Mouse (Mus musculus): ENCODE results near the gene Olfr698.
"Not testable (repeated sequence)": the region's sequence is repeated elsewhere in the genome, so short reads cannot be mapped to it uniquely, and the experiment has no call there.

The Olfr698 gene

DNA sequence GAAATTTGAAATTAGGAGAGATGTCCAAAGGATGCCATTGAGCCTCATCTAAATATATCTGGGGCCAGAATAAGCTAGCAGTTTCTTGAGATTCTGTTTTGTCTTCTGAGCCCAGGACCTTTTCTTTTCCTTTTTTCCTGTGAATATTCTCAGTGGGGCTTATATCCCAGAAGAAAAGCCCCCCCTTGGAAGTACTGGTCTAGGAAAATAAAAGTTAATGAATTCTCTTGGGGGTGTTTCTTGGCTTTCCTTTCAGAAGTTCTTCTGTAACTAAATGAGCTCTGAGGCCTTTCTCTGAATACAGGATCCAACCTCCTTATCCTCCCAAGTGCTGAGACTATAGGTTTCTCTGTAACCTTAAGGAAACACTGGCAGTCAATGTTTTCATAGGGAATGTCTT is at the start of gene Olfr698:
Olfr698 (minus strand) TSS at position 101 of the 400 bp plus-strand sequence.
- no peak for DNase-seq

DNA sequence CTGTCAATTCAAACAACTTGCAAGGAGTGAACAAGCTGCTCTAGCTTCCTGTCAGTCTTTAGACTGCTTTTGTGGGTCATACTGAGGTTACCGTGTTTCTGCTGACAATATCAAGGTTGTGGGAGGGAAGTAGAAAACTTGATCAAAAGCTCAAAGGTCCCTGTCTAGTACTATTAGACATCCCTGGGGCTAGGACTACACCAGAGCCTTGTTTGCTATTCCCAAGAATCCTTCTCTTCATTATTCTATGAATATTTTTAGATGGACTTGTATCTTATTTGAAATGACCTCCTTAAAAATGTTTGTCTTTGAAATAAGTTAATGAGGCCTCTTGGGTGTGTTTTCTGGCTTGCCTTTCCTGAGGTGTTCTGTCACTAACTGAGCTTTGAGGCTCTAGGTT is 37.9 kb upstream of the Olfr698 start, which contains the start of gene Olfr699:
Olfr699 (minus strand) TSS at position 101 of the 400 bp plus-strand sequence.
- DNase-seq, result no peak

DNA sequence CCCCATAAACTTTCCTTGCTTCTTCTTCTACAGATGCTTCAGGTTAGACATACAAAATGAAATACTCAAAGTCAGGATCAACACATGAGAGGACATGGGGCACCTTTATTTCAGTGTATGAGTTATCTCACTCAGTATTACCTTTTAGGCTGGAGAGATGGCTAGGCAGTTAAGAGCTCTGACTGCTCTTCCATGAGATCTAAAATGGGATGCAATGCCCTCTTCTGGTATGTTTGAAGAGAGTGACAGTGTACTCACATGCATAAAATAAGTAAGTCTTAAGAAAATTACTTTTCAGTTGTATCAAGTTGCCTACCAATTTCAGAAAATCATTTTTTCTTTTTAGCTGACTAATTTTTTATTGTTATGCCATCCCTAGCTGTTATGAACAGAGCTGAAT is 33.1 kb upstream of the Olfr698 start:
- DNase-seq, result no peak

DNA sequence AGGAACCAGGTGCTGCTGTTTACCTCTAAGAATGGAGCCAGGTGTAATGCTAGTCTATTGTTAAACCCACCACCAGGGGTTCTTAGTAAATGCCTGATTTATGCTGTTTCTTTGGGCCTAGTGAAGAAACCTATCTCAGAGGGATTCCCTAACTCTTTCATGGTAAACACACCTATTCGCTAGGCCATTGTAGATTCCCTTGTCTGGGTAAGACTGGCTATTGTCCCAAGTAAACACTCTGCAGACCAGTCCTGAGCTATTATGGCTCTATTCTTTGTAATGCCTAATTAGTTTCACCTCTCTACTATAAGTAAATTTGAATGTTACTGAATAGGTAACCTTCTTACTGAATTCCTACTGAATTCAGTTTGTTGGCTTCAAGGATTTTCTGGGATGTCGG is 5.8 kb upstream of the Olfr698 start:
- not testable (repeated sequence) for DNase-seq

DNA sequence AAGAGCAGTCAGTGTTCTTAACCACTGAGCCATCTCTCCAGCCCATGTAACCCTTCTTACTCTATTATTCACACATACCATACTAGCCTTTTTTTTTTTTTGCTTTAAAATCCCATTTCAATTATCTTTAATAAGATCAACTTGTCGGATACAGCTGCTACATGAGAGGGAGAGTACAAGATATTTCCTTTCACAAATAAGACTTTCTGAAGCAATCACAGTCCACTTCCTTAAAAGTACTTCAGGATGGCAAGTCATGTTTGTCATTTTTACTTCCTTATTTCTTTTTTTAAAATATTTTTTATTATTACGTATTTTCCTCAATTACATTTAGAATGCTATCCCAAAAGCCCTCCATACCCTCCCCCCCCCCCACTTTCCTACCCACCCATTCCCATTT is 3.6 kb upstream of the Olfr698 start:
- no peak for DNase-seq

DNA sequence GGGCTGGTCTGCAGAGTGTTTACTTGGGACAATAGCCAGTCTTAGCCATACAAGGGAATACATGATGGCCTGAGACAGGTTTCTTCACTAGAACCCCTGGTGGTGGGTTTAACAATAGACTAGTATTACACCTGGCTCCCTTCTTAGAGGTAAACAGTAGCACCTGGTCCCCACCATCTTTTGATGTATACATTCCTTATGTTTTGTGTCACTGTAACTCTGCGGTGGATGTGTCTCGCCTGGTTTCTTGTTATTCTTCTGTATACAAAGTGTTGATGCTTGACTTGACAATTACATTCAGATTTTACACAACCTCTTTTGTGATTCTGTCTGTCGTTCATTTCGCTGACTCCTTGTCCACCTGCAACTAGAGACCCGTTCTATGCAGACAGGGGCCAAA is 9.4 kb downstream of the Olfr698 start:
- DNase-seq, result no peak

DNA sequence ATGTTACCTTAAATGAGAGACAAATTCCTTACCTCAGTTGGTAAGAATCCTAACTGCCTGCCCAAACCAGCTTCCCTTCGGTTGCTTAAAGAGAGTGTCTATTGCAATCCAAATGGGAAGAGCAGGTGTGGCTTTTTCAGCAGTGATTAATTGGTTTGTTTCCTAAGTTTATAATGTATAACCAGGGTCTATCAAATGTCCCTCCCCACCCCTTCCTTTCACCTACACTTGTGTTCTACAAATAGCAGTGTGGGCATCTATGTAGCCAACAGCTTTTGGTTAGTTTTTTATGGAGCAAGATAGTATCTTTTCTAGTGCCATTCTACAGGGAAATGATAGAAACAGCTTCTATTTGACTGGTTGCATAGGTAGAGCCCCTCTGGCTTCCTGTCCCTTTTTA is 12.9 kb downstream of the Olfr698 start, which contains the start of gene Olfr697:
Olfr697 (minus strand) TSS at position 101 of the 400 bp plus-strand sequence.
- no peak for DNase-seq

DNA sequence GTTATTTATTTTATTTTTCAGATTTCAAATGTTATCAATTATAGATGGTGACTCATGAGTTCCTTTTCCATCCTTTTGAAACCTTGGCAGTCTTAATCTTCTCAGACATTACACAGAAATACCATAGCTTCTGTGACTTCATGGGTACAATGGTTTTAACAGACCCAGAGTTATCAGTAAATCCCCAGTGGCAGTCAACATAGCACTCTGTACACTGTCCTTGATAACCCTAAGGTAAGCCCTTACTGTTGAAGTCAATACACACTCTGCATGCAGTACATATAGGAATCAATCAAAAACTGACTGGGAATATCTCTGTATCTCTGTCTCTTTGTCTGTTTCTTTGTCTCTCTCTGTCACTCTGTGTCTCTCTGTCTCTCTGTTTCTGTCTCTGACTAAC is 18.2 kb downstream of the Olfr698 start:
- no peak for DNase-seq

DNA sequence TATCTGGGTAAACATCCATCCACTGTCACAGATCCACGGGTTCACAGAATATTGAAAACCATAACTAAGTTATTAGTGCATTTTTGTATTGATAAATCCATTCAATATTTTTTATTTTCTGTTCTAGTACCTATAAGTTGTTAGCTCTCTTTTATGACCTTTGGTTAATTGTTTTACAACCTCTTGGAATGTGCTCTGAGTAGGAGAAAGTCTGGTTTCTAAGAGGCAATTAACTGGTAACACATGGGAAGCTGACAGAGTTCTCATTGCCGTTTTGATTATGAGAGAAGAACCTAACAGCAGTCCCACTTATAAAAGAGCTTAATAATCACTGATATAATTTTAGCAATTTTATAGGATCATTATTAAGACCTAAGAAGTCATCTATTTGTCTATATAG is 21.5 kb downstream of the Olfr698 start:
- DNase-seq, result no peak

DNA sequence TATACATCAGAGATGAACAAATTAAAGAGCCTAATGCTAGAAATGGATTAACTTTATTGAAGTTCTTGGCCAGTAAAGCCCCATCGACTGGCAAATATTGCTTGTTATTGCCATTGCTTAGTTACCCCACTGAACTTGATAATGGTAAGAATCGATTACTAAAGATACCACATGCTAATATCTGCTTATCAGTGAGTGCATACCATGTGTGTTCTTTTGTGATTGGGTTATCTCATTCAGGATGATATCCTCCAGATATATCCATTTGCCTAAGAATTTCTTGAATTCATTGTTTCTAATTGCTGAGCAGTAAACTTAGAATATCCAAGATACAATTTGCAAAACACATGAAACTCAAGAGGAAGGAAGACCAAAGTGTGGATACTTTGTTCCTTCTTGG is 29.5 kb downstream of the Olfr698 start:
- not testable (repeated sequence) for DNase-seq

DNA sequence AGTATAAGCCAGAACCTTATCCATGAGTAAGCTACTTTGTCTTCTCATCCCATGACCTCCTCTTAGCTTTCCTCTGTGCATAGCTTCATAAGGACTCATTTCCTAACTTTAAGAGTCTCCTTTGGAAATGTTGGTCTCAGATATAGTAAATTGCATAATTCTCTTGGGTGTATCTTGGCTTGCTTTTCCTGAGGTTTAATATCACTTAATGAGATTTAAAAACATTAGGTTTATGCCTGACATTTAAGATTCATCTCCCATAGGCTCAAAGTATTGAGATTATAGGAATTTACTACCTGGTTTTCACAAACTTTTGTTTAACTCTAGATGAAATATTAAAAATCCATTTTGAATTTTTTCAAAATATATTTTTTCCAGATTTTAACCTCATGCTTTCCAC is 38.9 kb downstream of the Olfr698 start, which contains the start of gene Olfr695:
Olfr695 (minus strand) TSS at position 101 of the 400 bp plus-strand sequence.
- no peak for DNase-seq

DNA sequence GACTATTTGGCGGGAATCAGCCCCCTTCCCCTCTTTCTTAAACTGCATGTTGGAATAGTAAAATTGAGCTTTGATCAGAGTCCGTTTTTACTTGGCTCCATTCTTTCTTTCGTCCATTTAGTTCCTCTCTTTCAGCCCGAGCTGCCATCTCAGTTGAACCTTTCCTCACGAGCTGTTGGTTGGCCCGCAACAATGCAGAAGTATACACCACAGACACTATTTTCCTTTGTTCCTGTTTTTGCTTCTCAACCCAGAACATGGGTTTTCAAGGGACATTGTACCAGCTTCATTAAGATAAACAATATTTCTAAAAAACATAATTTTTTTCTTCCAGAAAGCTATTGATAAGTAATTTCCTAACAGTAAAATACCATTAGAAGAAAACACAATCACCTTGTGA is 43.7 kb downstream of the Olfr698 start:
- no peak for DNase-seq

DNA sequence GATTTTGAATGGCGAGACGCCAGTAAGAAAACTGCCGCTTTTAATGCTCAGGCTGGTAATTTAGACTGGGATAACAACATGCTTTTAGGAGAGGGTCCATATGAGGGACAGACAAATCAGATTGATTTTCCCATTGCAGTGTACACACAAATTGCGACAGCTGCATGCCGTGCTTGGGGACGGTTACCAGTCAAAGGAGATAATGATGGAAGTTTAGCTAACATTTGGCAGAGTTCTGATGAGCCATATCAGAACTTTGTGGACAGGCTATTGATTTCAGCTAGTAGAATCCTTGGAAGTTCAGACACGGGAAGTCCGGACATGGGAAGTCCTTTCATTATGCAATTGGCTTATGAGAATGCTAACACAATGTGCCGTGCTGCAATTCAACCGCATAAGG is 47.5 kb downstream of the Olfr698 start:
- not testable (repeated sequence) for DNase-seq

Measured in kidney, postnatal 4 days (tissue).